Mouse (Mus musculus): Measurements from ENCODE around the gene Stx4a.
"Not testable (repeated sequence)": the region's sequence is repeated elsewhere in the genome, so short reads cannot be mapped to it uniquely, and the experiment has no call there.

Gene Stx4a

GRCm38 (mm10) chr7:127867641-127868040, 43.5 kb downstream of the Stx4a start:
- no peak for DNase-seq (ENCODE audit: low spot score in 2 of 2)

DNA sequence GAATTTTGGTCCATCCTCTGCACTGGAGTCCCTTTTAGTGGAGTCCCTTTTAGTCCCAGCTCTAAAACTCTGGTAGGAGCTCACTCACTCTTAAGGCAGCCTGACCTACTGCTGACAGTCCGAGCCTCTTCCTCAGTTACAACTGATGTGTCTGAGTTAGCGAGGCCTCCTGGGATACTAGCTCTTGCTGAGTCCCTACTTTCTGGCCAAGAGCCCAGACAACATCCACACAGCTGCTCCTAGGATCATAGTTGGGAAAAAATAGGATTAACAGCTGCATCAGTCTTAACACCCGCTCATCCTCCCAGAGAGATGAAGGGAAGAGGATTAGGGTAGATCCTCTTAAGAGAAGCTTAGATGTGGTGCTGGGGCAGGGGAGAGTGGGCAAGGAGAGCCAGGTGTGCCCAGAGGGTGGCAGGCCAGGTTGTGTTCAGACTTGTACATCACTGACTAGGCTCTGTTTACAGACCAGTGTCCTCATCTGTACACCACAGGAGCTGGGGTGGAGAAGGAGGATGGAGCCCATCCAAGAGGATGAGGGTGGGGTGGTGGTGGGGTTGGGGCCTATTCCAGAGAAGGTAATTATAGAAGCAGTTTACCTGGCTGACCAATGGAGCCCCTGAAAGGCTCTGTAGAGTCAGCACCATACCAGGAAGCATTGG, 45.2 kb downstream of the Stx4a start:
- no peak for DNase-seq (ENCODE audit: low spot score in 2 of 2)

- DNase-seq (ENCODE audit: low spot score in 2 of 2): no peak
Observed at GRCm38 (mm10) chr7:127870136-127870821, 46.2 kb downstream of the Stx4a start.

GRCm38 (mm10) chr7:127874812-127875626, 50.9 kb downstream of the Stx4a start:
- no peak for DNase-seq (ENCODE audit: low spot score in 2 of 2)

DNA sequence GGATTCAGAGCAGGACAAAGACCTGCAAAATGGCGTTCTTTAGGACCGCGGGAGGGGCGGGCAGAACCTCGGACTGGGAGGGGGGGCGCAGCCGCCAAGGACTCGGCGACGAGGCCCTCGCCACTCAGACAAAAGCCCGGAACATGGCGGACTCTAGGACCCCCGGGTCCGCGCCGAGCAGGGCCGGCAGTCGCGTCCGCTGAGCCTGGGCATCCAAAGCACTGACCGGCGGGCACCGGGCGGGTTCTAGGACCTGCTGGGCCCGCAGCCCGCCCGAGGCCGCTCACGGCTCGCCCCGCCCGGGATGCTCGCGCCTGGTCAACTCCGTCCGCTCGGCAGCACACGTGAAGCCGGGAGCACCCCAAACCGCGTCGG, 51.5 kb downstream of the Stx4a start:
- DNase-seq (ENCODE audit: low spot score in 2 of 2): peak; percentile 75 to 83

- peak; percentile 58 for DNase-seq (ENCODE audit: low spot score in 2 of 2)
Observed at GRCm38 (mm10) chr7:127876041-127876466, 52.0 kb downstream of the Stx4a start, which contains the start of gene Zfp646. Gene Zfp646 (plus strand): TSS chr7:127876221.

DNA sequence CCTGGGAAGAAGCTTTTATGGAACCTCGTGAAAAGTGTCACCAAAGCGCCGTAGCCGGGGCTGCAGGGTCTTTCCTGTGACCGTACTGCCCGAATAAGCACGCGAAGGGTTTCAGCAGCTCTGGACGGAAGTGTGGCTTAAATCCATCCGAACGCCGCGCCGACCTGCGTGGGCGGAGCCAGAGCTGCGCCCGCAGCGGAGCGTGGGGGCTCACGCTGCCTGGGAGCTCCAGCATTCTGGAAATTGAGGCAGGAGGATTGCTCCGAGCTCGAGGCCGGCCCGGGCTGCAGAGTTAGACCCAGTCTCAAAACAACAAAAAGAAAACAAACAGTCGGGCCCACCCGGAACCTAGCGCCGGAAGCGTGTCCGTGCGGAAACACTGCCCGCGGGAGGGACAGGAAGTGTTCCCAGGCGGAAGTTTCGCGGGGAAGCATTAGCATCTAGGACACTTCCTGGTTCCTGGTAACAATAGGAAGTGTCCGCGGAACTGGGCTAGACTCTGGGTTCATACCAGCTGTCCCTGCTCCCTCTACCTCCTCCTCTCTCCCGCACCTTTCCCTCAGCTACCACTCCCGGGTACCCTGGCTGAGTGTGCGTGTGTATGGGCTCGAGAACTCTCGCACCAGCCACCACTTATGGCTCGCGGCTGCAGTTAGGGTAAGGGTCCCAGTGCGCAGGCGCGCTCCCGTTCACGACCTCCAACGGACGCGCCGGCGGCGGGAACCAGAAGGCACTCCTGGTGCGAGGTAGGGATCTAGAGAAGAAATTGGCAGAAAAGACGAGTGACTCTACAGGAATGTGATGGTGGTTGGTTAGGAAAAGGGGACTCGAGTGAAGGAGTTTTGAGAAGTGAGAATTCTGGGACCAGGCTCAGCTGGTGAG, 52.6 kb downstream of the Stx4a start, which contains the start of gene Zfp668:
Gene Zfp668, minus strand, starts transcription at position 362 of the 882 bp plus-strand sequence.
- peak; percentile 73 to 87 for DNase-seq (ENCODE audit: low spot score in 2 of 2)

DNA sequence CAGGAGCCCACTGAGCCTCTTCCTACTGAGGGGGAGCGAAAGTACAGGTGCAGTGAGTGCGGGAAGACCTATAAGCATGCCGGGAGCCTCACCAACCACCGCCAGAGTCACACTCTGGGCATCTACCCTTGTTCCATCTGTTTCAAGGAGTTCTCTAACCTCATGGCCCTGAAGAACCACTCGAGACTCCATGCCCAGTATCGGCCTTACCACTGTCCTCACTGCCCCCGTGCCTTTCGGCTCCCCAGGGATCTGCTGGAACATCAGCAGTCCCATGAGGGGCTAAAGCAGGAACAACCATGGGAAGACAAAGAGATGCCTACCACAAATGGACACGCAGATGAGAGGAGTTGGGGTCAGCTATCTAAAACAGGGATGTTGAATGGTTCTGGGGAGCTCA, 55.2 kb downstream of the Stx4a start:
- DNase-seq (ENCODE audit: low spot score in 2 of 2): no peak

- no peak for DNase-seq (ENCODE audit: low spot score in 2 of 2)
Observed at GRCm38 (mm10) chr7:127880431-127880830, 56.3 kb downstream of the Stx4a start.

DNA sequence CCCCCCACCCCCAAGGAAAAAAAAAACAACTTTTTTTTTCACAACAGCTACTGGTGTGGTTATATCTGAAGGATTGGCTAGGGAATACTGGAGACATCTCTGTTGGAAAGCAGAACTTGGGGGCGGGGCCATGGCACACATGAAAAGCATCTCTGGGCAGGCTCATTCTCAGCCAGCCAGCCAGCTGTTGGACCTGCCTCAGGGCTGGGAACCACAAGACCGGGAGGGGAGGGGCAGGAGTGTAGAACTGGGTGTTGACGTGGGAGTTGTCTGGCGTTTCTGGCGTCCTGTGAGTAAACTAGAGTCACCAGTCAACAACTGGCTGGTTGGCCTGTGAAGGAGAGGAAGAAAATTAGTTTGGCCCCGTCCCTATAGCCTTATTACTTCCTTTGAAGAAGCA, 61.9 kb downstream of the Stx4a start:
- no peak for DNase-seq (ENCODE audit: low spot score in 2 of 2)

DNA sequence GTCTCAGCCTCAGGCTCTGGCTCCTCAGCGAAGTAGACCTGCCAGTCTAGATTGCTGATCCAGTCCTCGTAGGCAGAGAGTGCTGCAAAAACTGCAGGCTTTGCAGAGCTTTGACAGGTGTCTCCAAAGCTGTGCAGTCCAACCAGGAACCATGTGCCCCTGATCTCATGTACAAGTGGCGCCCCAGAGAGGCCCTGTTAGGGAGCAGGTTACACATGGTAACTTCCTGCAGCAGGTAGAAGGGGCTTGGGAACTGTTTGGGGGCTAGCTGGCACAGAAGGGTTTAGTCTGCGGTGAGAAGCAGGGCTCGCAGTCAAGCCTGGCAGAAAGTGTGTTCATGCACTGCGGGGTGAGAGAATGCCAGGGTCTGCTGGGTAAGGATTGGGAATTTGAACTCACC, 62.5 kb downstream of the Stx4a start:
- DNase-seq (ENCODE audit: low spot score in 2 of 2): no peak

DNA sequence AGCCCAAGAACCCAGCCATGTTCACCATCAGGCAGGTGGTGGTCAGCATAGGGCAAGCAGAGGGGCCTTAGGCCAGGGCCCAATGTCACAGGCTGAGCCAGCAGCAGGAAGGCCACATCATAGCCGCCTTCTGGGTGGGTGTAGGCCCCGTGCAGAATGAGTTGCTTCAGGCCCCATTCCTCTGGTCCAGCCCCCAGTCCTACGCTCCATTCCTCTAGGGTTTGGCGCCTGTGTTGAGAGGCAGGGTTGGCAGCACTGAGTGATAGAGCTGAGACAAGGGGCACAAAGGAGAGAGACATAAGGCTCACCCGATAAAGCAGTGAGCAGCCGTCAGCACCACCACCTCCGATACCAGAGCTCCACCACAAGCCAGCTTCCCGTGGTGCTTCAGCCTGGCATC, 63.1 kb downstream of the Stx4a start:
- no peak for DNase-seq (ENCODE audit: low spot score in 2 of 2)

- no peak for DNase-seq (ENCODE audit: low spot score in 2 of 2)
Observed at GRCm38 (mm10) chr7:127887781-127888180, 63.7 kb downstream of the Stx4a start.

- DNase-seq (ENCODE audit: low spot score in 2 of 2): no peak
Observed at GRCm38 (mm10) chr7:127888821-127889220, 64.7 kb downstream of the Stx4a start.

DNA sequence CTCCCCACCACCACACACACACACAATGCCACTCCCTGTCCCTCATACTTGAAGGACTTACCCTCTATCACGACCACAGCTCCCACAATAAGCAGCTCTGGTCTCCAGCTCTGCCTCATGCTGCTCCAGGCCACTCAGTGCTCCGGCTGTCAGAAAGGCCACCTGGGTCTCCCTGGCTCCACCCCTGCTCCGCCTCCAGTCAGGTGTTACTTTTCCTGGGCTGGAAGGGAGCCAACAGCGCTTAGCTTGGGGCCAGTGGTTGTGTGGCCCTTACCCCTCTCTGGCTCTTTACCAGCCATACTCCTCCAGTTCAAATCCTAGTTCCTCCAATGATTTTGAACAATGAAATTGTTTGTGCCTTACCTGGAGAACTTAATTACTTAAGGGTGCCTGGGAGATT, 66.7 kb downstream of the Stx4a start, which contains the start of gene Prss53:
Gene Prss53, minus strand, starts transcription at position 173 of the 400 bp plus-strand sequence.
- no peak for DNase-seq (ENCODE audit: low spot score in 2 of 2)

DNA sequence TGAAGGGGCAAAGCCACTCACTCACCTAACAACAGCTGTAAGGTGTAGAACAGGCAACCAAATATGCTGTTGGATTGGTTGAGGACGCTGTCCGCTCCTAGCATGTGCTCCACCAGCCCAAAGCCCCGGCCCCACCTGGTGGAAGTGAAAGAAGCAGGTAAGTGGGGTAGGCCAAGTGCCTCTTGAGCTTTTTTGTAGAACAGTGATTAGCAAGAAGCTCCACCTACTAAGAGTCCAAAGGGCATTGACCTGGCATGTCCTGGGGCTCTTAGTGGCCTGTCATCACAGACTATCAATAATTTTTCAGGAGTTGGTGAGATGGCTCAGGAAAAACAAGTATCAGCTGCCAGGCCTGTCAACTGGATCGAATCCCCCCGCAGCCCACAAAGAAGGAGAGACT, 70.4 kb downstream of the Stx4a start:
- no peak for DNase-seq (ENCODE audit: low spot score in 2 of 2)

- peak; percentile 82 for DNase-seq (ENCODE audit: low spot score in 2 of 2)
Observed at GRCm38 (mm10) chr7:127895442-127895841, 71.3 kb downstream of the Stx4a start, which contains the start of the genes Gm21974 and Vkorc1. Gene Gm21974 (minus strand): TSS chr7:127895454. Gene Vkorc1 (minus strand): TSS chr7:127895617.

GRCm38 (mm10) chr7:127895891-127896290, 71.8 kb downstream of the Stx4a start:
- DNase-seq (ENCODE audit: low spot score in 2 of 2): not testable (repeated sequence)

DNA sequence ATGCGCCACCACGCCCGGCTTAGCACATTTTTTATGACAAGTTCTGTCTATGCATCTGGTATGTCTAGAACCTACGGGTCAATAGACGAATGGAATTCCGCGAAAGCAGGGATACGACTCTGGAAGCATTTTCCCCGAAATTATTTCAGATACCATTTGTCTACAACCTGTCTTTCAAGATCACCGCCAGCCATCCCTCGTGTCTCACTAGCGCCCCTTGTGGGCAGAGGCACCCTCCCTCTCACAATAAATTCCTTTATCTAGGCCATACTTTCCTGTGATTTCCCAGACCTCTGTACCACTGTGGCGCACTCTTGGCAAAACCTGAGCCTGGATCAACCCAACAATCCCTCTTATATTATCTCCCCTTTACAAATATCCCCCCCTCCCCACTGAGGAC, 72.3 kb downstream of the Stx4a start:
- DNase-seq (ENCODE audit: low spot score in 2 of 2): peak; percentile 56 to 78

DNA sequence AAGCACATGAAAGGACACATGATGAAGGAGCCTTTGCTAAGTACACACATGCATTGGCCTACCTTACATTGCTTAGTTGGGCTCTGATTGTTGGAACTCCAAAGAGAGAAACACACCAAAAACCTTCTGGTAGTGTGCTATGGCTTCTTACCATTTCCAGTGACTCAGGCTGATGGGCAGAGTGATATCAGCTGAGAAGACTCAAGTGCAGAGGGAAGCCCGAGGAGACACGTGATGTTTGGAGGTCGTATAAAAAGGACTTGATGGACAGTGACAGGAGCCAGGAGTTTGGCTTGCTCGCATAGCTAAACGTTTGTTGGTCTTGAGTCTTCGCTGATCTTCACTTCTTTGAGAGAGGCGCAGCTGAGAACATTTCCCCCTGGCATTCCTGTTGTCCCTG, 73.4 kb downstream of the Stx4a start:
- DNase-seq (ENCODE audit: low spot score in 2 of 2): no peak

Measured in spleen, postnatal 14 days (tissue).